Mouse (Mus musculus) forebrain, embryonic 14.5 days (tissue): Measurements from ENCODE around the gene Orm1. TPM values are rescaled to one million over a fixed set of nuclear protein-coding genes. Genes with fewer than 3 reads are reported as not detected.

Experiments used
- ATAC-seq: fragments of 200-750 bp; cut with Nextera tagmentation; 2 replicates; pipeline ENCODE4 v1.8.0; 2017; ENCODE audit warnings: mild to moderate bottlenecking, moderate library complexity
- DNase-seq: peaks from one replicate; pipeline ENCODE4 v3.0.0-alpha.2; 2015; ENCODE audit warnings: low spot score
- H3K27ac ChIP-seq: fragments of 300-500 bp; sonication (generic); 2 replicates; pipeline ENCODE4 v1.5.1; 2014; ENCODE audit warnings: low read depth, mild to moderate bottlenecking, control low read depth, low read length, moderate library complexity
- H3K27me3 ChIP-seq: fragments of 300-500 bp; sonication (generic); replicated peaks from 2 replicates; pipeline ENCODE4 v1.6.1; 2014; ENCODE audit warnings: low read length, control low read depth, mixed read lengths; ENCODE audit not compliant: control insufficient read depth, insufficient read depth
- H3K36me3 ChIP-seq: fragments of 300-500 bp; sonication (generic); 2 replicates; pipeline ENCODE4 v1.6.1; 2014; ENCODE audit warnings: low read length, control low read depth; ENCODE audit not compliant: control insufficient read depth, insufficient read depth
- H3K4me1 ChIP-seq: fragments of 300-500 bp; sonication (generic); 2 replicates; pipeline ENCODE4 v1.6.1; 2014; ENCODE audit warnings: antibody characterized with exemption, low read length, control low read depth; ENCODE audit not compliant: control insufficient read depth, insufficient read depth
- H3K4me2 ChIP-seq: fragments of 300-500 bp; sonication (generic); 2 replicates; pipeline ENCODE4 v1.6.1; 2014; ENCODE audit warnings: mild to moderate bottlenecking, control low read depth, low read length
- H3K4me3 ChIP-seq: fragments of 300-500 bp; sonication (generic); 2 replicates; pipeline ENCODE4 v1.5.1; 2014; ENCODE audit warnings: low read depth, low read length, control low read depth
- H3K9ac ChIP-seq: fragments of 300-500 bp; sonication (generic); 2 replicates; pipeline ENCODE4 v1.6.1; 2014; ENCODE audit warnings: mild to moderate bottlenecking, low read length, control low read depth, moderate library complexity
- H3K9me3 ChIP-seq: fragments of 300-500 bp; sonication (generic); replicated peaks from 2 replicates; pipeline ENCODE4 v1.6.1; 2016; ENCODE audit warnings: low read length, control low read depth, mixed read lengths; ENCODE audit not compliant: control insufficient read depth
- WGBS: fragments of 180-500 bp; shearing (Covaris S2); extraction: QIAGEN DNeasy Blood & Tissue Kit; methylation state at CpG from one replicate; pipeline ENCODE4 v1.1.7; 2014; 5-methylcytosine and 5-hydroxymethylcytosine counted together
- polyA plus RNA-seq: library from polyadenylated mRNA; unstranded; fragments of >200 nt; fragmentation: Nextera tagmentation; extraction: Ambion mirVana; gene quantifications from 2 replicates; pipeline ENCODE4 v1.2.1, GENCODE M21; 2014

Gene Orm1
- not detected in 2 replicates for polyA plus RNA-seq

DNA sequence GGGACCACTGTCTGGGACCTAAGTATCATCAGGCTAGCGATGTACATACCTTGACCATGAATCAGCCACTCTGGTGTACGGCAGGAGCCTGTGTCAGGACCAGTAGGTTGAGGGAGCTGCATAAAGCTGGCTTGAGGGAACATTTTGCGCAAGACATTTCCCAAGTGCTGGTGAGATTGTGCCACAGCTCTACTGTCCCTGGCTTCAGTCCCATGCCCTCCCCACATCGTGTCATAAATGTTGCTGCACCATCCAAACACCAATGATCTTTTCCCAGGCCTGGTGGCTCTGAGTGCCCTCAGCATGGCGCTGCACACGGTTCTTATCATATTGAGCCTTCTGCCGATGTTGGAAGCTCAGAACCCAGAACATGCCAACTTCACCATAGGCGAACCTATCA, at the start of gene Orm1:
Gene Orm1, plus strand, starts transcription at position 266 of the 400 bp plus-strand sequence.
- ATAC-seq: no peak
- no peaks in the 10 kb centered on the region for H3K27me3 ChIP-seq
- DNase-seq: no peak
- H3K4me2 ChIP-seq: no peak within 1 kb of the TSS
- no peaks in the 10 kb centered on the region for H3K36me3 ChIP-seq
- H3K9ac ChIP-seq: no peak within 1 kb of the TSS
- H3K9me3 ChIP-seq: no peaks in the 10 kb centered on the region
- H3K4me3 ChIP-seq: no peak within 1 kb of the TSS
- WGBS: 88% methylated on average over 8 of the region's 8 CpGs
- H3K27ac ChIP-seq: no peak within 1 kb of the TSS
- H3K4me1 ChIP-seq: no peaks in the 10 kb centered on the region

DNA sequence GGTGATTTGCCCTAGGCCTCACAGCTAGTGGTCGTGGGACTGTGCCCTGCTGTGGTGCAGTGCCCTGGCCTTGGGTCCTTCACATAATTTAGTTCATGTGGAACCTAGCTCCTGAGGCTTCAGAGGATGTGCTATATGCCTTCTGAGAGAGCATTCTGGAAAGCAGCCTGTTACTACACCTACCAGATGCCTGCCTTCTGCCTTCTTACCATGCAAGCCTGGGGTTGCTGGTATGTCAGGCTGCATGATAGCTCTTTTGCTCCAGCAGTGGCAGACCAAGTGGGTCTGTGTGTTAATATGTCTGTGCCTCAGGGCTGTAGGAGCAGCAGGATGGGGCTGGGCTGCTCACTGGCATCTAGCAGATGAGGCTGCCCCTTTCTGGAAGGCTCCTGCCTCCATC, 48.7 kb upstream of the Orm1 start:
- Histone ChIP-seq H3K4me1 (peaks cover 7% of the 10 kb centered on the region; the same call in 1 of the 2 replicates), H3K9me3 (no peaks in the 10 kb centered on the region), H3K36me3 (no peaks in the 10 kb centered on the region), H3K4me3 (no peak overlapping the region), H3K4me2 (no peak overlapping the region), H3K27me3 (no peaks in the 10 kb centered on the region), H3K9ac (no peak overlapping the region), H3K27ac (no peak overlapping the region)
- no peak for ATAC-seq
- peak; percentile 30 for DNase-seq
- WGBS: 70% methylated on average over 1 of the region's 1 CpGs

DNA sequence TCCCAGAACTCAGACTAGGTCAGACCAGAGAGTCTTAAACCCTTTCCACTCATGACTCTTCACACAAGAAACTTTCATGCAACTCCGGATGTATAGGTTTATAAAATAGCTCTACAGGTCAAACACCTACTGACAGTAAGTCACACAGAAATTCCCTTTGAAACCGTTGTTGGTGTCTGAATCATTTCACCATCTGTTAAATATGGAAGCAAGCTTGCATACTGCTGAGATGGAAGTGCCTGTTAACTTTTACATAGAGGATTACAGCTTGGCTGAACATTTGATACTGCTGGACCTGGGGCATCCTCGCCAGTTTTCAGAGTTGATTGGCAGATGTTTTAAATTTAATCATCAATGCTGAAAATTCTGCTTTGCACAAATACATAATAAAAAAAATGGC, 48.1 kb upstream of the Orm1 start:
- Histone ChIP-seq H3K4me1 (peaks cover 5% of the 10 kb centered on the region; the same call in 1 of the 2 replicates), H3K9me3 (no peaks in the 10 kb centered on the region), H3K27me3 (no peaks in the 10 kb centered on the region), H3K27ac (no peak overlapping the region), H3K4me3 (no peak overlapping the region), H3K4me2 (no peak overlapping the region), H3K9ac (no peak overlapping the region), H3K36me3 (no peaks in the 10 kb centered on the region)
- no peak for ATAC-seq
- DNase-seq: no peak
- WGBS: 71% methylated on average over 3 of the region's 3 CpGs

- H3K36me3 ChIP-seq: no peaks in the 10 kb centered on the region
- WGBS: 86% methylated on average over 8 of the region's 8 CpGs
Measured at GRCm38 (mm10) chr4:63296876-63297275, 47.5 kb upstream of the Orm1 start.

GRCm38 (mm10) chr4:63298191-63298590, 46.2 kb upstream of the Orm1 start:
- Histone ChIP-seq H3K36me3 (no peaks in the 10 kb centered on the region), H3K27ac (no peak overlapping the region), H3K4me1 (no peaks in the 10 kb centered on the region), H3K9ac (no peak overlapping the region), H3K9me3 (no peaks in the 10 kb centered on the region), H3K27me3 (no peaks in the 10 kb centered on the region), H3K4me2 (no peak overlapping the region), H3K4me3 (no peak overlapping the region)
- no peak for DNase-seq
- WGBS: 93% methylated on average over 8 of the region's 8 CpGs
- no peak for ATAC-seq

More at GRCm38 (mm10) chr4:63296876-63297275, 47.5 kb upstream of the Orm1 start:
- Histone ChIP-seq H3K4me3 (no peak overlapping the region), H3K27ac (no peak overlapping the region), H3K4me2 (no peak overlapping the region), H3K27me3 (no peaks in the 10 kb centered on the region), H3K9ac (no peak overlapping the region), H3K4me1 (no peaks in the 10 kb centered on the region), H3K9me3 (no peaks in the 10 kb centered on the region)
- ATAC-seq: no peak
- DNase-seq: no peak

- H3K4me3 ChIP-seq: no peak overlapping the region
- ATAC-seq (peak; percentile 47; the same call in 1 of the 2 replicates), DNase-seq (peak; percentile 61)
- no peak overlapping the region for H3K27ac ChIP-seq
- H3K27me3 ChIP-seq: no peaks in the 10 kb centered on the region
- H3K4me2 ChIP-seq: no peak overlapping the region
- WGBS: 46% methylated on average over 4 of the region's 4 CpGs
- no peaks in the 10 kb centered on the region for H3K9me3 ChIP-seq
- H3K9ac ChIP-seq: no peak overlapping the region
- H3K36me3 ChIP-seq: no peaks in the 10 kb centered on the region
- H3K4me1 ChIP-seq: no peaks in the 10 kb centered on the region
Measured at GRCm38 (mm10) chr4:63302641-63303040, 41.7 kb upstream of the Orm1 start.

- Histone ChIP-seq H3K4me2 (no peak overlapping the region), H3K9me3 (no peaks in the 10 kb centered on the region), H3K36me3 (no peaks in the 10 kb centered on the region), H3K9ac (no peak overlapping the region), H3K4me1 (no peaks in the 10 kb centered on the region), H3K27ac (no peak overlapping the region), H3K4me3 (no peak overlapping the region), H3K27me3 (no peaks in the 10 kb centered on the region)
- peak; percentile 87 for ATAC-seq
- peak; percentile 92 for DNase-seq
- WGBS: 36% methylated on average over 21 of the region's 21 CpGs
Measured at GRCm38 (mm10) chr4:63307175-63308062, 36.9 kb upstream of the Orm1 start.

GRCm38 (mm10) chr4:63308316-63308715, 36.0 kb upstream of the Orm1 start:
- Histone ChIP-seq H3K36me3 (no peaks in the 10 kb centered on the region), H3K4me2 (no peak overlapping the region), H3K4me3 (no peak overlapping the region), H3K27me3 (no peaks in the 10 kb centered on the region), H3K27ac (no peak overlapping the region), H3K9me3 (no peaks in the 10 kb centered on the region), H3K4me1 (no peaks in the 10 kb centered on the region), H3K9ac (no peak overlapping the region)
- 73% methylated on average over 3 of the region's 3 CpGs for WGBS
- DNase-seq: no peak
- no peak for ATAC-seq

DNA sequence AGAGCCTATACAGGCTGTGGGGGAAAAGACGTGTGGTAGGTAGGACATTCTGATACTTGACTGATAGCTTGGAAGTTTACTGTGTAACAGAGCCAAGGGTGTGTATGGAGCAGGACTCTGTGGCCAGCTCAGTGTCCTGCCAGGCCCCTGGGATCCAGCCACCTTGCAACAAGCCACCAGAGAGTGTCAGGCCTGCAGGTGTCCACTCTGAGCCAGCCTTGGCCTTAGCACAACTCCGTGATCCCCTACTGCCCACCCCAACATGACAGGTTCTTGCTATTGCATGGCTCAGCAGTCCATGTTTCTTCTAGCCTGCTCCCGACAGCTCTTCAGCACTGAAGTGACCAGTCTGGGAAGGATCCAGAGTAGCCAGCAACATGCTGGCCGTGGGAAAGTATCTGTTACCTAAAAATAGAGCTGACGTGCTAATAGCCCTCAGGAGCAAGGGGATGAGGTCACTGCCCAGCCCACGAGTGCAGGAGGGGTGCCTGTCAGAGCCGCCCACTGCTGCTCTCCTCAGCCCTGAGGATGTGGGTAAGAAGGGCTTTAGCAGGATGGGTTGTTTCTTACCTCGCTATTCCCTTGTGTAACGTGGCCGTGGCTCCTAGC, 34.0 kb upstream of the Orm1 start:
- no peak overlapping the region for H3K4me2 ChIP-seq
- H3K36me3 ChIP-seq: no peaks in the 10 kb centered on the region
- H3K4me3 ChIP-seq: no peak overlapping the region
- WGBS: 72% methylated on average over 10 of the region's 10 CpGs
- H3K27me3 ChIP-seq: no peaks in the 10 kb centered on the region
- no peak for ATAC-seq
- H3K9ac ChIP-seq: no peak overlapping the region
- no peaks in the 10 kb centered on the region for H3K9me3 ChIP-seq
- H3K4me1 ChIP-seq: no peaks in the 10 kb centered on the region
- no peak for DNase-seq
- H3K27ac ChIP-seq: no peak overlapping the region
